Mouse (Mus musculus) gastrocnemius, postnatal 10 days (tissue): ENCODE results near the gene Sept5. TPM values are rescaled to one million over a fixed set of nuclear protein-coding genes. Genes with fewer than 3 reads are reported as not detected.

Experiments used
- DNase-seq: peaks from one replicate; pipeline ENCODE4 v3.0.0; 2021; ENCODE audit warnings: mixed read lengths
- total RNA-seq, 2 experiments: library from RNA; stranded (reverse); gene quantifications; 2 replicates each; pipeline ENCODE4 v1.2.3; 2021

Sept5 gene
- total RNA-seq, 2 experiments from 2014 or later = 7.9 to 15.7 TPM

- DNase-seq = peak; percentile 3
Observed at GRCm38 (mm10) chr16:18632816-18633215, 3.1 kb upstream of the Sept5 start.

GRCm38 (mm10) chr16:18632059-18632458, 2.3 kb upstream of the Sept5 start:
- DNase-seq = peak; percentile 3

- no peak for DNase-seq
Observed at GRCm38 (mm10) chr16:18631141-18631540, 1.4 kb upstream of the Sept5 start.

- DNase-seq = no peak
Observed at GRCm38 (mm10) chr16:18630291-18630690, 537 bp upstream of the Sept5 start.

GRCm38 (mm10) chr16:18628948-18629340, 810 bp downstream of the Sept5 start:
- DNase-seq = peak; percentile 3

GRCm38 (mm10) chr16:18628206-18628947, 1.4 kb downstream of the Sept5 start:
- peak; percentile 8 for DNase-seq

GRCm38 (mm10) chr16:18627163-18627562, 2.6 kb downstream of the Sept5 start:
- peak; percentile 12 for DNase-seq

GRCm38 (mm10) chr16:18626376-18626878, 3.3 kb downstream of the Sept5 start, which contains the start of gene Gm49601:
TSS of gene Gm49601 (minus strand) at chr16:18626427.
- peak; percentile 85 for DNase-seq

GRCm38 (mm10) chr16:18625791-18626311, 3.9 kb downstream of the Sept5 start:
- peak; percentile 32 for DNase-seq

GRCm38 (mm10) chr16:18625097-18625496, 4.7 kb downstream of the Sept5 start:
- DNase-seq = peak; percentile 3

GRCm38 (mm10) chr16:18624641-18625040, 5.1 kb downstream of the Sept5 start:
- DNase-seq = no peak

- DNase-seq = no peak
Observed at GRCm38 (mm10) chr16:18623751-18624540, 5.8 kb downstream of the Sept5 start.

- no peak for DNase-seq
Observed at GRCm38 (mm10) chr16:18622916-18623750, 6.6 kb downstream of the Sept5 start.

- no peak for DNase-seq
Observed at GRCm38 (mm10) chr16:18622019-18622418, 7.7 kb downstream of the Sept5 start, which contains the start of gene Gp1bb. TSS of gene Gp1bb (minus strand) at chr16:18622403.

- no peak for DNase-seq
Observed at GRCm38 (mm10) chr16:18621362-18622001, 8.3 kb downstream of the Sept5 start.

GRCm38 (mm10) chr16:18620601-18621361, 9.0 kb downstream of the Sept5 start:
- DNase-seq = peak; percentile 50

GRCm38 (mm10) chr16:18620201-18620600, 9.6 kb downstream of the Sept5 start:
- no peak for DNase-seq

GRCm38 (mm10) chr16:18619110-18619509, 10.6 kb downstream of the Sept5 start:
- no peak for DNase-seq

- no peak for DNase-seq
Observed at GRCm38 (mm10) chr16:18618297-18618696, 11.5 kb downstream of the Sept5 start.

GRCm38 (mm10) chr16:18617370-18618065, 12.2 kb downstream of the Sept5 start:
- peak; percentile 90 for DNase-seq
